Mouse (Mus musculus): ENCODE results near the gene Kif13a. TPM values are rescaled to one million over a fixed set of nuclear protein-coding genes. Genes with fewer than 3 reads are reported as not detected.
A peak's percentile ranks its signal among the peaks of the same experiment; 100 is the strongest.

Kif13a gene
- polyA plus RNA-seq, 1 experiment from 2014 or later, result 21.0 TPM

- no peak overlapping the region for H3K9ac ChIP-seq
- H3K9me3 ChIP-seq (replicated peaks), result no peaks in the 10 kb centered on the region
- no peak overlapping the region for H3K27ac ChIP-seq (replicated peaks)
- no peak overlapping the region for H3K4me3 ChIP-seq (replicated peaks)
- no peak overlapping the region for H3K4me2 ChIP-seq (replicated peaks)
- no peaks in the 10 kb centered on the region for H3K27me3 ChIP-seq
- 46% methylated on average over 3 of the region's 3 CpGs for WGBS
- H3K36me3 ChIP-seq, result no peaks in the 10 kb centered on the region
- H3K4me1 ChIP-seq, result peaks cover 15% of the 10 kb centered on the region
- ATAC-seq (ENCODE audit: insufficient number of reproducible peaks, low FRiP score, low TSS enrichment, low read depth), result no peak
Observed at GRCm38 (mm10) chr13:46948027-46948426, 18.4 kb upstream of the Kif13a start.

- Histone ChIP-seq H3K9me3 (replicated peaks) (no peaks in the 10 kb centered on the region), H3K27ac (replicated peaks) (no peak overlapping the region), H3K9ac (no peak overlapping the region), H3K4me1 (peaks cover 10% of the 10 kb centered on the region), H3K36me3 (no peaks in the 10 kb centered on the region), H3K27me3 (no peaks in the 10 kb centered on the region), H3K4me2 (replicated peaks) (no peak overlapping the region), H3K4me3 (replicated peaks) (no peak overlapping the region)
- ATAC-seq (ENCODE audit: insufficient number of reproducible peaks, low FRiP score, low TSS enrichment, low read depth), result no peak
- 29% methylated on average over 5 of the region's 5 CpGs for WGBS
Observed at GRCm38 (mm10) chr13:46946041-46946440, 16.4 kb upstream of the Kif13a start.

- Histone ChIP-seq H3K27me3 (no peaks in the 10 kb centered on the region), H3K4me2 (replicated peaks) (no peak overlapping the region), H3K27ac (replicated peaks) (no peak overlapping the region), H3K9me3 (replicated peaks) (no peaks in the 10 kb centered on the region), H3K4me1 (peaks cover 9% of the 10 kb centered on the region), H3K4me3 (replicated peaks) (no peak overlapping the region), H3K9ac (no peak overlapping the region), H3K36me3 (no peaks in the 10 kb centered on the region)
- WGBS, result 78% methylated on average over 3 of the region's 3 CpGs
- ATAC-seq (ENCODE audit: insufficient number of reproducible peaks, low FRiP score, low TSS enrichment, low read depth), result no peak
Observed at GRCm38 (mm10) chr13:46945256-46945655, 15.6 kb upstream of the Kif13a start.

GRCm38 (mm10) chr13:46943294-46943693 is 13.6 kb upstream of the Kif13a start:
- no peak overlapping the region for H3K9ac ChIP-seq
- no peaks in the 10 kb centered on the region for H3K36me3 ChIP-seq
- H3K27me3 ChIP-seq, result no peaks in the 10 kb centered on the region
- H3K4me3 ChIP-seq (replicated peaks), result no peak overlapping the region
- no peak overlapping the region for H3K27ac ChIP-seq (replicated peaks)
- ATAC-seq (ENCODE audit: insufficient number of reproducible peaks, low FRiP score, low TSS enrichment, low read depth), result no peak
- peaks cover 9% of the 10 kb centered on the region for H3K4me1 ChIP-seq
- H3K4me2 ChIP-seq (replicated peaks), result no peak overlapping the region
- H3K9me3 ChIP-seq (replicated peaks), result no peaks in the 10 kb centered on the region

- H3K4me3 ChIP-seq (replicated peaks), result no peak overlapping the region
Observed at GRCm38 (mm10) chr13:46934116-46934515, 4.4 kb upstream of the Kif13a start.

GRCm38 (mm10) chr13:46932846-46933245 is 3.2 kb upstream of the Kif13a start:
- no peak overlapping the region for H3K4me2 ChIP-seq (replicated peaks)
- H3K4me1 ChIP-seq, result peaks cover 14% of the 10 kb centered on the region
- no peak overlapping the region for H3K9ac ChIP-seq
- no peak overlapping the region for H3K27ac ChIP-seq (replicated peaks)
- ATAC-seq (ENCODE audit: insufficient number of reproducible peaks, low FRiP score, low TSS enrichment, low read depth), result no peak
- 75% methylated on average over 6 of the region's 6 CpGs for WGBS
- no peaks in the 10 kb centered on the region for H3K9me3 ChIP-seq (replicated peaks)
- H3K4me3 ChIP-seq (replicated peaks), result no peak overlapping the region
- H3K27me3 ChIP-seq, result no peaks in the 10 kb centered on the region
- H3K36me3 ChIP-seq, result no peaks in the 10 kb centered on the region

More at GRCm38 (mm10) chr13:46934116-46934515, 4.4 kb upstream of the Kif13a start:
- no peak overlapping the region for H3K9ac ChIP-seq
- ATAC-seq (ENCODE audit: insufficient number of reproducible peaks, low FRiP score, low TSS enrichment, low read depth), result no peak
- no peaks in the 10 kb centered on the region for H3K9me3 ChIP-seq (replicated peaks)
- no peaks in the 10 kb centered on the region for H3K27me3 ChIP-seq
- peaks cover 5% of the 10 kb centered on the region for H3K4me1 ChIP-seq
- no peak overlapping the region for H3K27ac ChIP-seq (replicated peaks)
- H3K36me3 ChIP-seq, result no peaks in the 10 kb centered on the region
- no peak overlapping the region for H3K4me2 ChIP-seq (replicated peaks)
- WGBS, result 74% methylated on average over 10 of the region's 10 CpGs

- no peak overlapping the region for H3K4me3 ChIP-seq (replicated peaks)
- no peak for ATAC-seq (ENCODE audit: insufficient number of reproducible peaks, low FRiP score, low TSS enrichment, low read depth)
- no peak overlapping the region for H3K27ac ChIP-seq (replicated peaks)
- no peak overlapping the region for H3K4me2 ChIP-seq (replicated peaks)
- no peak overlapping the region for H3K9ac ChIP-seq
- 65% methylated on average over 1 of the region's 1 CpGs for WGBS
- H3K4me1 ChIP-seq, result peaks cover 15% of the 10 kb centered on the region
- H3K9me3 ChIP-seq (replicated peaks), result no peaks in the 10 kb centered on the region
- H3K36me3 ChIP-seq, result no peaks in the 10 kb centered on the region
- H3K27me3 ChIP-seq, result no peaks in the 10 kb centered on the region
Observed at GRCm38 (mm10) chr13:46932049-46932448, 2.4 kb upstream of the Kif13a start.

GRCm38 (mm10) chr13:46930659-46931046 is 986 bp upstream of the Kif13a start:
- peak overlapping the region; percentile 84 for H3K4me3 ChIP-seq (replicated peaks)
- 2% methylated on average over 15 of the region's 15 CpGs for WGBS
- no peaks in the 10 kb centered on the region for H3K9me3 ChIP-seq (replicated peaks)
- peaks cover 18% of the 10 kb centered on the region for H3K4me1 ChIP-seq
- no peaks in the 10 kb centered on the region for H3K36me3 ChIP-seq
- no peaks in the 10 kb centered on the region for H3K27me3 ChIP-seq
- peak overlapping the region; percentile 98 for H3K27ac ChIP-seq (replicated peaks)
- peak overlapping the region; percentile 73 for H3K4me2 ChIP-seq (replicated peaks)
- peak; percentile 24; the same call in 1 of the 2 replicates for ATAC-seq (ENCODE audit: insufficient number of reproducible peaks, low FRiP score, low TSS enrichment, low read depth)
- H3K9ac ChIP-seq, result peak overlapping the region; percentile 87

- Histone ChIP-seq H3K4me1 (peaks cover 18% of the 10 kb centered on the region), H3K4me2 (replicated peaks) (peak overlapping the region; percentile 73), H3K9ac (peak overlapping the region; percentile 87), H3K27me3 (no peaks in the 10 kb centered on the region), H3K9me3 (replicated peaks) (no peaks in the 10 kb centered on the region), H3K27ac (replicated peaks) (peak overlapping the region; percentile 98), H3K36me3 (no peaks in the 10 kb centered on the region), H3K4me3 (replicated peaks) (peak overlapping the region; percentile 84)
- under 1% methylated on average over 60 of the region's 60 CpGs for WGBS
- peak; percentile 24; the same call in 1 of the 2 replicates for ATAC-seq (ENCODE audit: insufficient number of reproducible peaks, low FRiP score, low TSS enrichment, low read depth)
Observed at GRCm38 (mm10) chr13:46928961-46929691, 541 bp downstream of the Kif13a start.

GRCm38 (mm10) chr13:46928404-46928803 is 1.3 kb downstream of the Kif13a start:
- Histone ChIP-seq H3K9me3 (replicated peaks) (no peaks in the 10 kb centered on the region), H3K9ac (0 out of 2 replicates have a peak overlapping the region, but pooled peaks have one; percentile 87), H3K4me2 (replicated peaks) (peak overlapping the region; percentile 73), H3K4me3 (replicated peaks) (peak overlapping the region; percentile 84), H3K27ac (replicated peaks) (peak overlapping the region; percentile 98; the same call in 1 of the 2 replicates), H3K4me1 (peaks cover 18% of the 10 kb centered on the region), H3K27me3 (no peaks in the 10 kb centered on the region), H3K36me3 (no peaks in the 10 kb centered on the region)
- WGBS, result 27% methylated on average over 5 of the region's 5 CpGs
- ATAC-seq (ENCODE audit: insufficient number of reproducible peaks, low FRiP score, low TSS enrichment, low read depth), result no peak

- Histone ChIP-seq H3K4me2 (replicated peaks) (no peak overlapping the region), H3K36me3 (no peaks in the 10 kb centered on the region), H3K4me1 (peaks cover 21% of the 10 kb centered on the region), H3K27ac (replicated peaks) (no peak overlapping the region), H3K4me3 (replicated peaks) (no peak overlapping the region), H3K27me3 (no peaks in the 10 kb centered on the region), H3K9ac (no peak overlapping the region), H3K9me3 (replicated peaks) (no peaks in the 10 kb centered on the region)
- no peak for ATAC-seq (ENCODE audit: insufficient number of reproducible peaks, low FRiP score, low TSS enrichment, low read depth)
- WGBS, result 84% methylated on average over 13 of the region's 13 CpGs
Observed at GRCm38 (mm10) chr13:46925671-46926070, 4.0 kb downstream of the Kif13a start.

- WGBS, result 52% methylated on average over 8 of the region's 8 CpGs
- no peak overlapping the region for H3K27ac ChIP-seq (replicated peaks)
- H3K36me3 ChIP-seq, result no peaks in the 10 kb centered on the region
- no peak for ATAC-seq (ENCODE audit: insufficient number of reproducible peaks, low FRiP score, low TSS enrichment, low read depth)
- no peak overlapping the region for H3K4me3 ChIP-seq (replicated peaks)
- H3K9me3 ChIP-seq (replicated peaks), result no peaks in the 10 kb centered on the region
- H3K4me1 ChIP-seq, result peaks cover 6% of the 10 kb centered on the region; the same call in 1 of the 2 replicates
- H3K4me2 ChIP-seq (replicated peaks), result no peak overlapping the region
- H3K27me3 ChIP-seq, result no peaks in the 10 kb centered on the region
- no peak overlapping the region for H3K9ac ChIP-seq
Observed at GRCm38 (mm10) chr13:46921559-46921958, 8.1 kb downstream of the Kif13a start.
